Mouse (Mus musculus): ENCODE results near the gene Gm9495. TPM values are rescaled to one million over a fixed set of nuclear protein-coding genes. Genes with fewer than 3 reads are reported as not detected.

Gene Gm9495
- polyA plus RNA-seq, 1 experiment from 2014 or later: not detected

DNA sequence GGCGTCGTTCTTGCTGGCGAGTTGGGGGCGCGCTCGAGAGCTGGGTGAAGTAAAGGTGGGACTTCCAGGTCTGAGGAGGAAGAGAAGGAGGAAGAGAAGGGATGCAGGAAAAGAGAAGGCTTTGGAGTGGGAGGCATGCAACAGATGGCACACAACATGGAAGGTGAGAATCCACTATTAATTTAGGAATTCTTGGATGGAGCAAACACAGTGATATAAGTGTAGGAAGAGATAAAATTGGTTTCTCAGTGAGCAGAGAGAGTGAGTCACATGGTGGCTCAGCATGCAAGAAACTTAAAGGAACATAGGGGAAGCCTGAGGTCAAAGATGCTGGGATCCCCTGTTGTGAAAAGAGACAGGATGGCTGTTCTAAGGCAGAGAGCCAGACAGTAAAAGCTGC is 69.0 kb downstream of the Gm9495 start:
- Histone ChIP-seq H3K27ac (ENCODE audit: low read length) (no peak overlapping the region), H3K36me3 (ENCODE audit: control insufficient read depth, insufficient read depth) (peaks cover 21% of the 10 kb centered on the region), H3K27me3 (ENCODE audit: control insufficient read depth, insufficient read depth, low read length) (no peaks in the 10 kb centered on the region), H3K9ac (ENCODE audit: low read length) (no peak overlapping the region), H3K4me1 (ENCODE audit: control insufficient read depth, insufficient read depth, low read length) (no peaks in the 10 kb centered on the region), H3K9me3 (replicated peaks; ENCODE audit: control insufficient read depth, low read length) (peaks cover 18% of the 10 kb centered on the region), H3K4me2 (ENCODE audit: low read depth, low read length) (no peak overlapping the region), H3K4me3 (ENCODE audit: low read length) (no peak overlapping the region)
- WGBS: 98% methylated on average over 6 of the region's 6 CpGs
- no peak for ATAC-seq (replicated peaks; ENCODE audit: extremely low read depth, insufficient read depth, low FRiP score)

Other genes starting within 250 kb of the Gm9495 start
- gene Zfp930, start 244.5 kb downstream of the Gm9495 start, polyA plus RNA-seq (2015; fragmentation: Nextera tagmentation; extraction: Ambion mirVana): 17.0 and 20.1 TPM in 2 replicates
- 3.6 and 4.5 TPM in 2 replicates for gene D130040H23Rik, start 182.5 kb downstream of the Gm9495 start, polyA plus RNA-seq (2015; fragmentation: Nextera tagmentation; extraction: Ambion mirVana)
- gene Gm7697, start 69.4 kb upstream of the Gm9495 start, polyA plus RNA-seq (2015; fragmentation: Nextera tagmentation; extraction: Ambion mirVana): not detected in 2 replicates
- 14.9 and 15.6 TPM in 2 replicates for gene Zfp868, start 172.0 kb upstream of the Gm9495 start, polyA plus RNA-seq (2015; fragmentation: Nextera tagmentation; extraction: Ambion mirVana)
- 1.2 TPM in 2 replicates for gene Zfp964, start 200.9 kb upstream of the Gm9495 start, polyA plus RNA-seq (2015; fragmentation: Nextera tagmentation; extraction: Ambion mirVana)